Comparison of ENCODE assay signal across 25 mouse cellular contexts in genomic region chr2:145501472-145501871, GRCm38 (mm10).
DNase-seq lines count a peak whose midpoint lies in the region; ATAC-seq and TF ChIP-seq lines count a peak whose summit lies in the region.
"Had no signal": no experiment of that assay in that cellular context is flagged by ENCODE, and none has a peak within 500 bp of the region (broad histone marks: within the 10 kb centered on the region; RNA-seq: fewer than 3 reads in every experiment).

No protein-coding gene starts in this region.

- H3K4me1 ChIP-seq in hindbrain, embryonic 16.5 days (ENCODE audit: control insufficient read depth, insufficient read depth, low read depth, low read length) = no peaks in the 10 kb centered on the region
- H3K4me1 ChIP-seq in hindbrain, embryonic 10.5 days (replicated peaks) = no peaks in the 10 kb centered on the region
- H3K4me1 ChIP-seq in forebrain, embryonic 15.5 days = no peaks in the 10 kb centered on the region
- no peaks in the 10 kb centered on the region for H3K4me1 ChIP-seq in kidney, adult 2 months (ENCODE audit: control insufficient read depth, insufficient read depth, low read length)
- H3K4me1 ChIP-seq: heart, embryonic 10.5 days; heart, embryonic 13.5 days; hindbrain, embryonic 12.5 days; hindbrain, embryonic 15.5 days; intestine, embryonic 15.5 days had no signal

- no peak overlapping the region for H3K4me2 ChIP-seq in hindbrain, embryonic 16.5 days (ENCODE audit: low read length)
- no peak overlapping the region for H3K4me2 ChIP-seq in forebrain, embryonic 15.5 days (replicated peaks)
- H3K4me2 ChIP-seq: heart, embryonic 13.5 days; hindbrain, embryonic 12.5 days; hindbrain, embryonic 15.5 days; intestine, embryonic 15.5 days had no signal

- no peak overlapping the region for H3K27ac ChIP-seq in hindbrain, embryonic 16.5 days (ENCODE audit: low read depth, low read length)
- H3K27ac ChIP-seq in hindbrain, embryonic 10.5 days = no peak overlapping the region
- H3K27ac ChIP-seq in forebrain, embryonic 15.5 days (replicated peaks) = no peak overlapping the region
- no peak overlapping the region for H3K27ac ChIP-seq in gastrocnemius, adult 2 months
- no peak overlapping the region for H3K27ac ChIP-seq in kidney, adult 2 months (ENCODE audit: insufficient read depth, low read depth, low read length)
- H3K27ac ChIP-seq: heart, adult 2 months; heart, embryonic 10.5 days; heart, embryonic 13.5 days; hindbrain, embryonic 12.5 days; hindbrain, embryonic 15.5 days; intestine, embryonic 15.5 days had no signal

- H3K27me3 ChIP-seq in hindbrain, embryonic 16.5 days (replicated peaks; ENCODE audit: control insufficient read depth, insufficient read depth, low read length) = no peaks in the 10 kb centered on the region
- H3K27me3 ChIP-seq in hindbrain, embryonic 10.5 days (ENCODE audit: insufficient read depth, poor library complexity, severe bottlenecking) = no peaks in the 10 kb centered on the region
- no peaks in the 10 kb centered on the region for H3K27me3 ChIP-seq in forebrain, embryonic 15.5 days
- no peaks in the 10 kb centered on the region for H3K27me3 ChIP-seq in kidney, adult 2 months (replicated peaks; ENCODE audit: control insufficient read depth, insufficient read depth, low read length)
- H3K27me3 ChIP-seq: heart, embryonic 13.5 days; hindbrain, embryonic 12.5 days; hindbrain, embryonic 15.5 days; intestine, embryonic 15.5 days had no signal

- no peak for TF ChIP-seq CTCF in brain, embryonic 14.5 days (IDR thresholded peaks at IDR 0.05; ENCODE audit: borderline replicate concordance, extremely low read depth, insufficient read depth, insufficient read length)
- TF ChIP-seq CTCF in gastrocnemius, adult 2 months (IDR thresholded peaks at IDR 0.05) = no peak
- TF ChIP-seq CTCF in kidney, adult 2 months (conservative IDR thresholded peaks at IDR 0.05; ENCODE audit: insufficient read depth, insufficient read length, low read depth, low read length) = no peak

- H3K36me3 ChIP-seq in hindbrain, embryonic 16.5 days (ENCODE audit: control insufficient read depth, insufficient read depth, low read length) = no peaks in the 10 kb centered on the region
- no peaks in the 10 kb centered on the region for H3K36me3 ChIP-seq in hindbrain, embryonic 10.5 days
- no peaks in the 10 kb centered on the region for H3K36me3 ChIP-seq in forebrain, embryonic 15.5 days
- no peaks in the 10 kb centered on the region for H3K36me3 ChIP-seq in kidney, adult 2 months (ENCODE audit: control insufficient read depth, insufficient read depth, low read length)
- H3K36me3 ChIP-seq: heart, embryonic 10.5 days; heart, embryonic 13.5 days; hindbrain, embryonic 12.5 days; hindbrain, embryonic 15.5 days; intestine, embryonic 15.5 days had no signal

- no peak for TF ChIP-seq POLR2A in brain, embryonic 14.5 days (IDR thresholded peaks at IDR 0.05; ENCODE audit: borderline replicate concordance, extremely low read depth, insufficient read depth, insufficient read length, poor library complexity, severe bottlenecking)
- TF ChIP-seq POLR2A in kidney, adult 2 months (IDR thresholded peaks at IDR 0.05; ENCODE audit: low read depth, low read length) = no peak

- no peak overlapping the region for H3K9ac ChIP-seq in hindbrain, embryonic 16.5 days (ENCODE audit: low read depth, low read length)
- H3K9ac ChIP-seq in forebrain, embryonic 15.5 days (replicated peaks) = no peak overlapping the region
- H3K9ac ChIP-seq: heart, embryonic 13.5 days; hindbrain, embryonic 12.5 days; hindbrain, embryonic 15.5 days; intestine, embryonic 15.5 days had no signal

- H3K4me3 ChIP-seq in hindbrain, embryonic 16.5 days (ENCODE audit: low read length) = no peak overlapping the region
- H3K4me3 ChIP-seq in hindbrain, embryonic 10.5 days = no peak overlapping the region
- H3K4me3 ChIP-seq in forebrain, embryonic 15.5 days = no peak overlapping the region
- H3K4me3 ChIP-seq in gastrocnemius, adult 2 months = no peak overlapping the region
- H3K4me3 ChIP-seq in kidney, adult 2 months (ENCODE audit: insufficient read depth, low read depth, low read length) = no peak overlapping the region
- H3K4me3 ChIP-seq: heart, adult 2 months; heart, embryonic 10.5 days; heart, embryonic 13.5 days; hindbrain, embryonic 12.5 days; hindbrain, embryonic 15.5 days; intestine, embryonic 15.5 days had no signal

- no peaks in the 10 kb centered on the region for H3K9me3 ChIP-seq in hindbrain, embryonic 16.5 days (ENCODE audit: control insufficient read depth, low read length)
- no peaks in the 10 kb centered on the region for H3K9me3 ChIP-seq in hindbrain, embryonic 10.5 days
- no peaks in the 10 kb centered on the region for H3K9me3 ChIP-seq in forebrain, embryonic 15.5 days
- H3K9me3 ChIP-seq: heart, embryonic 10.5 days; heart, embryonic 13.5 days; hindbrain, embryonic 12.5 days; hindbrain, embryonic 15.5 days; intestine, embryonic 15.5 days had no signal

- 63% methylated on average over 1 of the region's 1 CpGs for WGBS in hindbrain, embryonic 16.5 days
- WGBS in hindbrain, embryonic 10.5 days = 94% methylated on average over 1 of the region's 1 CpGs
- 41% methylated on average over 1 of the region's 1 CpGs for whole genome bisulfite sequencing in forebrain, embryonic 15.5 days
- 76% methylated on average over 1 of the region's 1 CpGs for WGBS in kidney, adult 2 months

- peak; percentile 48; the same call in 1 of the 2 replicates for ATAC-seq in hindbrain, embryonic 16.5 days
- peak; percentile 64; the same call in 1 of the 2 replicates for ATAC-seq in forebrain, embryonic 15.5 days (replicated peaks)
- ATAC-seq: activated CD4-positive, CD25-positive, alpha-beta regulatory T cell, adult 4 months; CD4-positive, CD25-positive, alpha-beta regulatory T cell, adult 4 months; intestine, embryonic 15.5 days had no signal

- DNase-seq in hindbrain, embryonic 10.5 days (ENCODE audit: low spot score) = no peak
- peak; percentile 59 for DNase-seq in brain, embryonic 14.5 days (ENCODE audit: low read depth)
- peak; percentile 5 for DNase-seq in retina, embryonic 14.5 days (ENCODE audit: low spot score)
- no peak for DNase-seq in gastrocnemius, adult 2 months
- DNase-seq in layer of hippocampus, postnatal 25 days (ENCODE audit: extremely low spot score in 1 of 2, low spot score in 1 of 2) = no peak
- no peak for DNase-seq in kidney, adult 2 months
- DNase-seq: adrenal gland, adult 8-10 months; adrenal gland, postnatal 25 days; cerebellum, adult 18-20 months; cerebellum, adult 9-10 months; cerebellum, postnatal 14 days; gastrocnemius, postnatal 10 days; gastrocnemius, postnatal 36 days; heart, adult 2 months; heart, postnatal 14 days; heart, postnatal 4 days had no signal

- intact Hi-C loops in gastrocnemius, adult 2 months (cut with DNase I) = no loop called here

Comparison
In these comparisons a context has a peak if more than half of its experiments do, and no peak if none do; other contexts are left out.
1. DNase-seq: peak in brain, embryonic 14.5 days (single experiment) and retina, embryonic 14.5 days (single experiment); none in hindbrain, embryonic 10.5 days (single experiment), gastrocnemius, adult 2 months (single experiment), layer of hippocampus, postnatal 25 days (0 of 2) and kidney, adult 2 months (single experiment).